Mouse (Mus musculus) megakaryocyte, embryonic 14.5 days (primary cell): ENCODE measurements at regions not wholly inside any gene's neighbourhood (a gene's known extent, or its start where the extent isn't known, plus 50 kb on each side); places are given as distances from the start of the nearest gene placed in this dataset.

Source experiments
- FLI1 ChIP-seq: IDR thresholded peaks from 2 replicates; pipeline ENCODE4 v1.6.1; 2012; ENCODE audit warnings: low read length, inconsistent platforms, mixed read lengths
- GATA1 ChIP-seq: IDR thresholded peaks from 3 replicates; pipeline ENCODE4 v1.6.1; 2012; ENCODE audit warnings: mixed read lengths, low read length, inconsistent platforms, borderline replicate concordance

GRCm38 (mm10) chr11:71517377-71517776, 232.3 kb upstream of the Wscd1 start:
- no peak for TF ChIP-seq FLI1
- no peak for TF ChIP-seq GATA1
